Mouse (Mus musculus) NIH3T3 (cell line): ENCODE data around the gene Kcna2.
A peak's percentile ranks its signal among the peaks of the same experiment; 100 is the strongest.

Experiments
- DNase-seq: peaks from one replicate; pipeline ENCODE4 v3.0.0-alpha.2; 2012; ENCODE audit warnings: low read depth

Kcna2 gene

DNA sequence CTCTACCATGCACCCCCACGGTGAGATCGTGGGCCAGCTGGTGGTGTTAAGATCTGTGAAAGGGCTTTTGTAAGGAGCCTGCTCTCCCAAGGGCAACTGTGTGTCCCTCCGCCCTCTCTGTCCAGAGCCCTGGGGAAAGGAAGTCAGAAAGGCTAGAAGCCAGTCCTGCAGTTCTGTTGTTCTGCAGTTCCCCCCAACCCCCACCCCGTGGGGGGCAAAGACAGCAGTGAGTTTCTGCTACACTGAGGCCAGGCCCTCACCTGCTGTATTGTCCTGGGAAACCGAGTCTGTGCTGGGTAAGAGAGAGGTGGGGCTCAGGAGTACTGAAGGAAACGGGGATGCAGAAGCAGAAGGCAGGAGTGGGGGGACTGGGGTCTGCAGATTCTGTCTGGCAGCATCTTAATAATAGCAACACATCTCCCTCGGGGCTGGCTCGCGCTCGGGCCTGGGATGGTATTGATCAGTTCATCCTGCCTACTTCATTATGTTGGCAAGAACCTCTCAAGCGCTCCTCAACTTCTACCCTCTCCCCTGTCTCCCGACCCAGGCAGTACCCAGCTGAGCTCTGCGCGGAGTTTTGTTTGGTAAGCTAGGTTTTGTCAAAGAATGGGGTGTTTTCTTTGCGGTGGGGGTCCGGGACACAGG, at the start of gene Kcna2:
TSS of gene Kcna2 (plus strand) at position 336 of the 645 bp plus-strand sequence.
- DNase-seq: no peak

- DNase-seq: no peak
Measured at GRCm38 (mm10) chr3:107061468-107061867, 39.5 kb upstream of the Kcna2 start.

GRCm38 (mm10) chr3:107062771-107063170, 38.2 kb upstream of the Kcna2 start:
- DNase-seq: peak; percentile 61

- no peak for DNase-seq
Measured at GRCm38 (mm10) chr3:107065510-107066095, 35.3 kb upstream of the Kcna2 start.

GRCm38 (mm10) chr3:107066165-107066850, 34.6 kb upstream of the Kcna2 start:
- no peak for DNase-seq

- no peak for DNase-seq
Measured at GRCm38 (mm10) chr3:107067245-107067644, 33.7 kb upstream of the Kcna2 start.

GRCm38 (mm10) chr3:107073863-107074262, 27.1 kb upstream of the Kcna2 start:
- DNase-seq: no peak

DNA sequence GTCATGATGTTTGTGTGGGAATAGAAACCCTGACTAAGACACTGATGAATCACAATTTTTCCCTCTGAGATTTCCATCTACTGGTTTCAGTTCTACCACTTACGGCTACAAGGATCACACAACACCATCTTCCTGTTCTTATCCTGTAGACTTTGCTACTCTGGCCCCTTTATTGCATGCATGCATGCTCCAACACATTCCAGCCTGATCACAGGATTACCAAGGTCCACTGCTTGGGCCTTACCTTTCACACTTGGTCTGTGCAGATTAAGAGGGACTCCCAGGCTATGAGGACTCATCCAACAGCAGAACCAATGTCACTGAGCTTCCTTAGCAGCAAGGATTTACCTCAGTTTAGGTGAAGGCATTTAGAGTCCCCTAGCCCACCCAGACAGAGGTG, 25.2 kb upstream of the Kcna2 start:
- no peak for DNase-seq

- no peak for DNase-seq
Measured at GRCm38 (mm10) chr3:107076658-107077057, 24.3 kb upstream of the Kcna2 start.

- no peak for DNase-seq
Measured at GRCm38 (mm10) chr3:107077101-107077500, 23.8 kb upstream of the Kcna2 start.

DNA sequence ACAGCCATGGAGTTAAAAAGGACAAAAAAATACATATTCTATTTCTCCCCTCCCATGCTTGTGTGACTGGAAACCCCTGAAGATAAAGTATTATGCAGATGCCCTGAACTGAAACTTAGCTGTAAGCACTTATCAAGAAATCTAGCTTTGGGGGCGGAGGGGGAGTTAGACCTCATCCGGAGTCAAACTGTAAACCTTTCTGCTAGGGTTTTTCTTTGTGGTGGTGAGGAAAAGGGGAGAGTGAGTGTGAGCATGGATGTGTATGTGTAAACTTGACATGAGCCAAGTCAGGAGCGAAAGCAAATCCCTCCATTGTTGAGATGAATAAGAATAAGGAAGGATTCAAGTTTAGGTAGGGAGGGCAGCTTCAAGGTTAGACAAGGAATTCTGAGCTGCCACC, 20.1 kb upstream of the Kcna2 start:
- no peak for DNase-seq

DNA sequence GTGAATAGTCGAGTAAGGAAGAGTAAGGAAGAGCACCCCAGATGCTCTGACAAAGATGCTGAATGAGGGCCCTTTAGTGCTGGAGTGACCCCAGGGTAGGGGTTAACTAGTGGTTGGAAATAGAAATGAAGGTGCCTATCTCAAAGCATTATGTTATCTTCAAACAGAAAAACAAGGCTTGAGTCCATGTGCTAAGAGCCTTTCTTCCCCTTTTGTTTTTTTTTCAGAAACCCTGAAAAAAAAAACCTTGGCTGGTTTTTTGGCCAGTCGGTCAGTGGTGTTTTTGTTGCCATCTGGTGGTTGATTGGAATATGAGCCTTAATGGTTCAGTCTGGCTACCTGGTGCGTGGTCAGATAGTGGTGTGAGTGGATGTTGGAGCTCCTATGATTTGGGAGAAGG, 19.7 kb upstream of the Kcna2 start:
- DNase-seq: peak; percentile 48

DNA sequence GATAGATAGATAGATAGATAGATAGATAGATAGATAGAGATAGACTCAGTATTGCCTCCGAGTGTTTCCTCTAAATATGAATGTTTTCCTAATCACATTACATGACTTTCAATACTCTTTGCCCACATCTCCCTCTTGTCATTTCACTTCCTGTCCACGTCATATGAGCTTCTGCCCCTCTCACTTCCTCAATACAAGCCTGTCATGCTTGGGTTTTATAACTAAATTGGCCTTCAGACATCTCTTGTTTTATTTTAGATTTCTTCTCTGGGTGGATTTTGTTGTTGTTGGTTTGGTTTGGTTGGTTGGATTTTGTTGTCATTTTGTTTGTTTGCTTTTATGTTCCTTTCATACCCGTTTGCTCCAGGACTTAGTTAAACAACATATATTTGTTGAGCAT, 16.4 kb upstream of the Kcna2 start:
- no peak for DNase-seq

DNA sequence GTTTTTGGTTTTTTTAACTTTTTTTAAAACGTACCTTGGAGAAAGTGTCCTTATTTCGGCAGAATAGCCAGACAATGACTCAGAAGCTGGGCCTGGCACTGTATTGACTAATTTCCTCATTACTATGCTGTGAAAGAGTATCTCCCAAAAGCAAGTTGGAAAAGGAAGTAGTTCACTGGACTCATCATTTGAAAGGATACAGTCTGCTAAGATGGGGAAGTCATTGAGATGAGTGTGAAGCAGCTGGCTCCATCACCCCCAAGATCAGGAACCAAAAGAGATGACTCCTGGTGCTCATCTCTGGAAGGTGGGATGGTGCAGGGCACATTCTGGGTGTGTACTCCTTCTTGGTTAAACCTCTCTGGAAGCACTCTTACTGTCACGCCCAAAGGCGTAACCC, 13.5 kb upstream of the Kcna2 start:
- no peak for DNase-seq

- DNase-seq: no peak
Measured at GRCm38 (mm10) chr3:107088820-107089219, 12.1 kb upstream of the Kcna2 start.

DNA sequence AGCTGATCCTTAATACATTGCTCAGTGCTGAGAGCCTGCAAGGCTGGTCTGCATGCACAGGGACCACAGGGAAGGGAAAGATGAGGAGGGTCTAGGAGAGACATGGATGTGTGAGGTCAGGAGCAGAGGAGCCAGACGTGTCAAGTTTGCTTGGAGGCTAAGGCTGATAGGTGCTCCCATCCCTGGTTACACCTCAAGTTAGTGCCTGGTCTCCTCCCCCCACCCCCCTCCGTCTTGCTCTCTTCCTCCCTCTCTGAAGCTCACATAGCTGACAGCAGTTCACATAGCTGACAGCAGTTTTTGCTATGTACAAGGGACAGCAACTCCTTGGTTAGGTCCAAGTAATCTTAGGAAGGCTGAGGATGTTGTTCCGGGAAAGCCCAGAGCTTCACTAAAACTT, 11.5 kb upstream of the Kcna2 start:
- DNase-seq: no peak

- no peak for DNase-seq
Measured at GRCm38 (mm10) chr3:107090001-107090400, 10.9 kb upstream of the Kcna2 start.

- DNase-seq: no peak
Measured at GRCm38 (mm10) chr3:107090403-107091150, 10.4 kb upstream of the Kcna2 start.

DNA sequence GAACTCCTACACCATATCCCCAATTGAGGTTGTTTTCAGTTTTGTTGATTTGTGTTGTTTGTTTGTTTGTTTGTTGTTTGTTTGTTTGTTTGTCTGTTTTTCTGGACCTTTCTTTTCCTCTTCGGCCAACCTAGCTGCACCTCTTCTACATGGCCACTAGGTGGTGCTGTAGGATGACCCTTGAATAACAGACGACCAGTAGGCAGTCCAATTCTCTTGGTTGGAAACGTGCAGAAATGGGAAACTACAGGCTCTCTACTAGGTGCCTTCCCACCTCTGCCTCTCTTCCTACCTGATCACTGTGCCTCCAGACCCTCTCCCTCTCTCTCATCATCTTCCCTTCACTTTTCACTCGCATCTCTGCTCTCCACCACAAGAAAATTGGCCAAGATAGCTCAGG, 6.9 kb upstream of the Kcna2 start:
- peak; percentile 66 for DNase-seq

- no peak for DNase-seq
Measured at GRCm38 (mm10) chr3:107096269-107096731, 4.6 kb upstream of the Kcna2 start.

DNA sequence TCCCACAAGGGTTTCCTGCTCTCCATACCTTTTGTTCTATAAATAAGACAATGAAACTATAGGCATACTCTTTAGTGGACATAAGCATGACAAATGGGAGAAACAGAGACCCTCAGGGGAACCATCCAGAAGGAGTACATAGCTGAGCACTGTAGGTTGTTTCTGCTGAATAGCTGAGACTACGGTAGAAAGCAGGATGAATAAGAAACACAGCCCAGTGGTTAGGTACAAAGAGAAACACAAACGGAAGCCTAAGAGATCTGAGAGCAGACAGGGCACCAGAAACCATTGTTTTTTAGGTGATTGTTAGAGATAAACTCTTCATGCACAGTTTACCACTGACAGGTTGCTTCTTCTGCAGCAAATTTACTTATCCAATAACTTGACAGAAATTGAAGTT, 1.1 kb upstream of the Kcna2 start:
- DNase-seq: no peak

- DNase-seq: no peak
Measured at GRCm38 (mm10) chr3:107101456-107101786, 475 bp downstream of the Kcna2 start.
